Mouse (Mus musculus) E14TG2a.4 (cell line): ENCODE results near the gene Sept9.

Experiments used
- H3K27me3 ChIP-seq: 2 replicates; pipeline ENCODE4 v1.6.1; 2014; ENCODE audit warnings: low read length, control low read depth; ENCODE audit not compliant: insufficient read depth
- H3K36me3 ChIP-seq: 2 replicates; pipeline ENCODE4 v1.6.1; 2014; ENCODE audit warnings: low read length, control low read depth; ENCODE audit not compliant: insufficient read depth
- H3K4me1 ChIP-seq: replicated peaks from 2 replicates; pipeline ENCODE4 v1.6.1; 2014; ENCODE audit warnings: low read depth, low read length, control low read depth
- H3K4me3 ChIP-seq: replicated peaks from 2 replicates; pipeline ENCODE4 v1.5.1; 2014; ENCODE audit warnings: mild to moderate bottlenecking, low read length
- H3K9me3 ChIP-seq: 2 replicates; pipeline ENCODE4 v1.6.1; 2014; ENCODE audit warnings: low read length, control low read depth
- CTCF ChIP-seq: conservative IDR thresholded peaks from 2 replicates; pipeline ENCODE4 v1.5.1; 2014; ENCODE audit warnings: low read length
- NANOG ChIP-seq: IDR thresholded peaks from 2 replicates; pipeline ENCODE4 v1.6.1; 2014; ENCODE audit warnings: borderline replicate concordance, low read length, mixed read lengths
- POU5F1 ChIP-seq: IDR thresholded peaks from 2 replicates; pipeline ENCODE4 v1.6.1; 2014; ENCODE audit warnings: low read length, borderline replicate concordance

Gene Sept9

DNA sequence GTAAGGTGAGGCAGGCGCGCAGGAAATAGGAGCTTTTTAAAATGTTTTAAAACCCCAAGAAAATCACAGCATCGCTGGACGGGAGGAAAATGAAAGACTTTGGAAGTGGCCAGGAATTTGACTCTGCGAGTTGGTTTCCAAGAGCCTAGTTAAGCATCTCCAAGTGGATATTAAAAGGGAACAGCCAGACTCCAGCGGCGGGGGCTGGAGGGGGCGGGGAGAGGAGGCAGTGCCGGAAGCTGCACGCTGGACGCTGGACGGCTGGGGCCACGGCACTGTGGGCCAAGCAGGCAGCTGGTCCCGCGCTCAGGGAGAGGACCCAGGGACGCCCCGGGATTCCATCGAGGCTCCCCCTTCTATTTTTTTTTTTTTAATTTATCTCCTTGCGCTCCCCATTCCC is 32.6 kb downstream of the Sept9 start:
- peaks cover 51% of the 10 kb centered on the region for H3K27me3 ChIP-seq
- H3K4me3 ChIP-seq, result peak overlapping the region; percentile 51
- TF ChIP-seq POU5F1 (no peak), NANOG (no peak), CTCF (no peak)
- peaks cover 18% of the 10 kb centered on the region for H3K4me1 ChIP-seq
- H3K36me3 ChIP-seq, result no peaks in the 10 kb centered on the region
- no peaks in the 10 kb centered on the region for H3K9me3 ChIP-seq

DNA sequence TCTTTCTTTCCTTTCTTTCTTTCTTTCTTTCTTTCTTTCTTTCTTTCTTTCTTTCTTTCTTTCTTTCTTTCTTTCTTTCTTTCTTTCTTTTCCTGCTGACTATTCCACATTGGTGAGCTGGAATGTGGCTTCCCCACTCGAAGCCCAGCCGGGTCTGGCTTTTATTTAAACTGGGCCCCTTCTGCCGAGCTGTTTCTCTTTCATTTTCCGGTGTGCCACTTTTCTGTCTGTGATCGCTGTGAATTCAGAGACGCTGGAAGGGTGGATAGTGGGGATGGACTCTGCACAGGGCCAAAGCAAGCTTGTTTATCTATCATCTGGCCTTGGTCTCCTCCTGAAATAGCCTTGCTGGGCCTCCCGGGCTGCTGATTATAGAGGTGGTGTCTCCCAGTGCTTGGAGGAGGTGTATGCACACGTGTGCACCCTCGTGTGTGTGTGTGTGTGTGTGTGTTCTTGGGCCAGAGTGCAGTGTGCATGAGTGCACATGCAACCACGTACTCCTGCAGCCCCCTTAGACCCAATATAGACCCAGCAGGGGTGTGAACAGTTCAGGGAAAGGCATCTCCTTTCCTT is 33.5 kb downstream of the Sept9 start:
- no peak for TF ChIP-seq POU5F1
- TF ChIP-seq CTCF, result no peak
- no peak for TF ChIP-seq NANOG
- peaks cover 44% of the 10 kb centered on the region for H3K27me3 ChIP-seq
- H3K4me3 ChIP-seq, result no peak overlapping the region
- no peaks in the 10 kb centered on the region for H3K9me3 ChIP-seq
- peaks cover 18% of the 10 kb centered on the region for H3K4me1 ChIP-seq
- no peaks in the 10 kb centered on the region for H3K36me3 ChIP-seq

DNA sequence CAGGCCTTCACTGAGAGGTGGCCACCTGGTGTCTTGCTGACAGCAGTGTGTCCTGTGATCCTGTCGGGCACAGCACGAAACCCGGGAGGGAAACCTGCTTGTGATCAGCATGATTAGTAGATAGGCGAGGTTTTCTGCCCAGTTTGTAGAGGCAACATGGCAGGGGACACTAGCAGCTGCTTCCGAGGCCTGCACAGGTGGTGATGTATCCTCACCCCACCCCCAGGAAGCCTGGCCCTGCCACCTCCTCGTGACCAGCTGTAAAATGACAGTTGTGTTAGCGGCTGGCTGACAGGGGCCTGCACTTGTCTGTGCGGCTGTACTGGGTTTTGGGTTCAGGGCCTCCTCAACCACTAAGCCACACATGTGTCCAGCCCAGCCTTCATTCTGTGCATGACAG is 34.4 kb downstream of the Sept9 start:
- TF ChIP-seq NANOG (no peak), CTCF (no peak), POU5F1 (no peak)
- no peak overlapping the region for H3K4me3 ChIP-seq
- H3K27me3 ChIP-seq, result peaks cover 40% of the 10 kb centered on the region

DNA sequence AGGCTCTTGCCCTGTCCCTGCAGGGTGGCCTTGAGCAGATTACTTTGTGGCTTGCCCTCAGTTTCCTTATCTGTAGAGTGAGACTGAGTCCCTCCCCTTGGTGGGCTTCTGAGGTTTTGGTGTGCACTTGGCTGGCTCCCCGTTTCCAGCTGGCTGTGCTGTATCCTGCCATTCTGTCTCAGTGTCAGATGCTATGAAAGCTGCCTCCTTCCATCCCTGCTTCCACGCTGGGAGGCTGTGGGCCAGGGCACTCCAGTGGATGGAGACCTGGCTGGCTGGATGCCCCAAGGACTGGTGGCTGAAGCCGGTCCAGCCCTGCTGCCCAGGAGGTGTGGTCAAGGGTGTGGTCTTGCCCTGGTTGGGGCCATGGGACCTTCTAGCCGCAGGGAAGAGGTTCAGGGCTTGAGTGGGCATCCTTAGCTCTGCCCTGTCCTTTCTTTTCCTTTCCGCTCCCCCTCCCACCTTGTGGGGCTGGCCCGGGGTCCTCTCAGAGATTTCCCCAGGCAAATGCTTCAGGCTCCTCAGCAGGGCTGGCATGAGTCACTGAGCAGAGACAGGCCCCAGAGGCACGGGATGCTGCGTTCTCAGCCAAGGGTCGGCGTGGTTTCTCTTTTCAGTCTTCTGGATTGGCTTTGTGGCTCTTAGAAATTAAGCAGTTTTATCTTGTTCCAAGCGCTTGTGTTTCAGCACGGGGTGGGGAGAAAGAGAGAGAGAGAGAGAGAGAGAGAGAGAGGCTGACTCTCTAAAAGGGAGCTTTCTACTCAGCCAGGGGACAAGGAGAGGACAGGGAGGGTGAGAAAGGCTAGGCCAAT is 35.8 kb downstream of the Sept9 start:
- Histone ChIP-seq H3K9me3 (no peaks in the 10 kb centered on the region), H3K4me1 (peaks cover 28% of the 10 kb centered on the region), H3K36me3 (no peaks in the 10 kb centered on the region), H3K4me3 (no peak overlapping the region), H3K27me3 (peaks cover 40% of the 10 kb centered on the region)
- TF ChIP-seq NANOG (no peak), POU5F1 (no peak), CTCF (no peak)

More for the DNA sequence above, 34.4 kb downstream of the Sept9 start:
- Histone ChIP-seq H3K4me1 (peaks cover 21% of the 10 kb centered on the region), H3K9me3 (no peaks in the 10 kb centered on the region), H3K36me3 (no peaks in the 10 kb centered on the region)

DNA sequence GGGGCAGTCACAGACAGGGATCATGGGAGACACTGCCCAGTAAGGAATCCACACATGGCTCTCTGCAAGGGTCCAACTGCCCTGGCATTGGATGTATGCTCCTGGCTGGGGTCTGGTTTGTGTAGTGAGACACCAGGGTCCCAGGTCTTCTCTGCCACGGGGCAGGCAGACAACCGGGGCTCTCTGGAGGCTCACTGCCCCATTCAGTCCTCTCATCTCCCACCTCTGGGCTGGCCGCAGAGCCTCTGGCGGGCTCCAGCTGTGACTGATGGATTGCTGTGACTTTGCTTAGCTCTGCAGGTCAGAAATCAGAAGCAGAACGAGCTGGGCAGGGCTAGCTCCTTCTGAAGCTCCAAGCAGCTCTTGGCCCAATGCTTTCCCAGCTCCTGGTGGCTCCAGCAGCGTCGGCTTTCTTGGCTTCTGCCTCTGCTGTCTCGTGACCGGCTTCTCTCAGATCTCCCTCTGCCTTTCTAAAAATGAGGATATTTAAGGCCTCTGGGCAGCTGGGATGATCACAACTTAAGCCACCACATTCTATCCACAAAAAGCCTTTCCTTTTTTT is 36.5 kb downstream of the Sept9 start:
- H3K27me3 ChIP-seq, result peaks cover 40% of the 10 kb centered on the region
- H3K4me3 ChIP-seq, result no peak overlapping the region
- TF ChIP-seq NANOG (no peak), POU5F1 (no peak), CTCF (no peak)
- no peaks in the 10 kb centered on the region for H3K36me3 ChIP-seq
- H3K4me1 ChIP-seq, result peaks cover 35% of the 10 kb centered on the region
- H3K9me3 ChIP-seq, result no peaks in the 10 kb centered on the region

DNA sequence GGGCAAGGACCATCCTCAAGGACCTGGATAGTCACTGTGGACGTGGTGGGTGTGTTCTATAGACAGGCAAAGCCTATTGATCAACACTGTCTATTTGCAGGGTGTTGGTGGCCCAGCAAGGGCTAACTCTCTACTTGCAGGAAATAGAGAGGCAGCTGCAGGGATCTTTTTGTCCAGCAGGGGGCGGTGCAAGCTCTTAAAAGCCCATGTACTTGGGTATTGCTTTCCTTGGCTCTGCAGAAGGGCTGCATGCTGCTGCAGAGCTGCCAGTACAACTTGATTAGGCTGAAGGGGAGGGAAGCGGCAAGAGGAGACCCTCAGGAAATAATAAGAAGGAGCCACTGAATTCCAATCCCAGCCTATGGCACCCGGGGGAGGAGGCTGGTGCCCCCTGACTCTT is 38.7 kb downstream of the Sept9 start:
- TF ChIP-seq NANOG (no peak), CTCF (peak; percentile 98)
- H3K4me1 ChIP-seq, result peaks cover 31% of the 10 kb centered on the region
- no peaks in the 10 kb centered on the region for H3K9me3 ChIP-seq

DNA sequence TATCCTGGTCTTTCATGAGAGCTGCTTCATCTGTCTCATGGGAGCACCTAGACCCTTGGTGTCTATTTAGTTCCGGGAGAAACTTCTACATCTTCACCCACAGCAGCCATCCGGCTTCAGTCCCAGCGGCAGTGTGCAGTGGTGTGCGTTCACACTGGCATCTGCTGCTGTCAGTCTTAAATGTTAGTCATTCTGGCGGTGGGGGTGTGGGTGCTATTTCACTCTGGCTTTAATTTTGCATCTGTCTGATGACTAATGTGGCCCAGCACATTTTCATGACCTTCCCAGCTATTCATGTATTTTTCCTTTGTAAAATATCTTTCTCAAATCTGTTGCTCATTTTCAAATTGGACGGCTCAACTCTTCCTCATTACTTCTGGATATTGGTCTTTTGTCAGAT is 40.2 kb downstream of the Sept9 start:
- Histone ChIP-seq H3K36me3 (no peaks in the 10 kb centered on the region), H3K4me3 (no peak overlapping the region), H3K9me3 (no peaks in the 10 kb centered on the region), H3K4me1 (peaks cover 41% of the 10 kb centered on the region), H3K27me3 (peaks cover 12% of the 10 kb centered on the region; the same call in 1 of the 2 replicates)
- no peak for TF ChIP-seq NANOG

More for the DNA sequence above, 38.7 kb downstream of the Sept9 start:
- Histone ChIP-seq H3K27me3 (peaks cover 25% of the 10 kb centered on the region), H3K36me3 (no peaks in the 10 kb centered on the region), H3K4me3 (no peak overlapping the region)

DNA sequence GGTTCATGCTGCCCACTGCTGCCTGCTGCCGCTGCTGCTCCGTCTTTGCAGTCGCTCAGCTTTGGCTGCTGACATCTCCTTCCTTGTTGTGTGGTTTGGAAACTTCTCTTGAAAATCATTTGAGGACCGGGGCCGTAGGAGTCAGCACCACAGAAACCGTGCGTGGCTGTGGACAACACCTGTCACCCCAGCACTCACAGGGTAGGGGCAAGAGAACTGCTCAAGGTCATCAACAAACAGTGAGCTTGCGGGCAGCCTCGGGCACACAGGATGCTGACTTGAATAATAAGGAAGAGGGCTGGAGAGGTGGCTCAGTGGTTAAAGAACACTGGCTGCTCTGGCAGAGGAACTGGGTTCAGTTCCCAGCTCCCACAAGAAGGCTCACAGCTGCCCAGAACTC is 40.9 kb downstream of the Sept9 start:
- H3K27me3 ChIP-seq, result peaks cover 9% of the 10 kb centered on the region; the same call in 1 of the 2 replicates
- H3K36me3 ChIP-seq, result no peaks in the 10 kb centered on the region
- 0 out of 2 replicates have a peak overlapping the region, but pooled peaks have one; percentile 2 for H3K4me3 ChIP-seq
- peaks cover 48% of the 10 kb centered on the region for H3K4me1 ChIP-seq
- no peak for TF ChIP-seq CTCF
- TF ChIP-seq POU5F1, result no peak
- TF ChIP-seq NANOG, result no peak
- H3K9me3 ChIP-seq, result no peaks in the 10 kb centered on the region
